ENCODE assay signal across 18 mouse cellular contexts in the genomic region with DNA sequence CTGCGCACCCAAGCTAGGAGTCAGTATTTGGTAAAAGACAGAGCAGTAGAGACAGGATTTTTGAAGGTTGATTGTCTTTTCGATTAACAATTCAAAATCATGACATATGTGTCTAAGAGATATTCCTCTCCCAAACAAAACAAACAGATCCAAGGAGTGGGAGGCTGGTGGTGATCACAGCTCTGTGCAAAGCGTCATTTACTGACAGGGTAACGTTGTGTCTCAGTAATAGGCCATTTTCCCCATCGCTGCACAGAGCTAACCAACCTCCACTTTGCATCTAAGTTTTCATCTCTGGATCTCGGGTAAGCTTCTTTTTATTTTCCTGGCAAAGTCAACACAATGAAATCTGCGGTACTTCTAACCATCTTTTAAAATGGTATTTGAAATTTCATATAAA.
"Had no signal": no experiment of that assay in that cellular context is flagged by ENCODE, and none has a peak within 500 bp of the region (broad histone marks: within the 10 kb centered on the region; RNA-seq: fewer than 3 reads in every experiment).

No protein-coding gene starts in this region.

- H3K4me3 ChIP-seq: left cerebral cortex, adult 2 months; liver, embryonic 13.5 days; midbrain, embryonic 15.5 days; neural tube, embryonic 12.5 days; neural tube, embryonic 15.5 days; stomach, embryonic 15.5 days had no signal

- H3K36me3 ChIP-seq: liver, embryonic 13.5 days; midbrain, embryonic 15.5 days; neural tube, embryonic 12.5 days; neural tube, embryonic 15.5 days; stomach, embryonic 15.5 days had no signal

- H3K9ac ChIP-seq: liver, embryonic 13.5 days; midbrain, embryonic 15.5 days; neural tube, embryonic 12.5 days; neural tube, embryonic 15.5 days; stomach, embryonic 15.5 days had no signal

- ATAC-seq: intestine, postnatal 0 days; midbrain, embryonic 15.5 days had no signal

- DNase-seq: kidney, adult 2 months; kidney, postnatal 25 days; liver, embryonic 13.5 days; lung, adult 2 months; lung, postnatal 14 days; lung, postnatal 4 days; right cerebral cortex, adult 18-20 months; right cerebral cortex, postnatal 25 days; spleen, adult 18-20 months; thymus, postnatal 25 days had no signal

- H3K4me1 ChIP-seq: liver, embryonic 13.5 days; midbrain, embryonic 15.5 days; neural tube, embryonic 15.5 days; stomach, embryonic 15.5 days had no signal

- H3K9me3 ChIP-seq: liver, embryonic 13.5 days; midbrain, embryonic 15.5 days; neural tube, embryonic 12.5 days; neural tube, embryonic 15.5 days; stomach, embryonic 15.5 days had no signal

- H3K27ac ChIP-seq: kidney, postnatal 0 days; liver, embryonic 13.5 days; midbrain, embryonic 15.5 days; neural tube, embryonic 12.5 days; neural tube, embryonic 15.5 days; stomach, embryonic 15.5 days had no signal

- H3K27me3 ChIP-seq: liver, embryonic 13.5 days; midbrain, embryonic 15.5 days; neural tube, embryonic 12.5 days; neural tube, embryonic 15.5 days; stomach, embryonic 15.5 days had no signal

- H3K4me2 ChIP-seq: liver, embryonic 13.5 days; midbrain, embryonic 11.5 days; midbrain, embryonic 15.5 days; neural tube, embryonic 12.5 days; neural tube, embryonic 15.5 days; stomach, embryonic 15.5 days had no signal
